Mouse (Mus musculus) cerebellum, adult 9-11 months (tissue): ENCODE data around the gene Wdr35.
"Not testable (repeated sequence)": the region's sequence is repeated elsewhere in the genome, so short reads cannot be mapped to it uniquely, and the experiment has no call there.

Source experiments
- DNase-seq: peaks from one replicate; pipeline ENCODE4 v3.0.0; 2022

Wdr35 gene

DNA sequence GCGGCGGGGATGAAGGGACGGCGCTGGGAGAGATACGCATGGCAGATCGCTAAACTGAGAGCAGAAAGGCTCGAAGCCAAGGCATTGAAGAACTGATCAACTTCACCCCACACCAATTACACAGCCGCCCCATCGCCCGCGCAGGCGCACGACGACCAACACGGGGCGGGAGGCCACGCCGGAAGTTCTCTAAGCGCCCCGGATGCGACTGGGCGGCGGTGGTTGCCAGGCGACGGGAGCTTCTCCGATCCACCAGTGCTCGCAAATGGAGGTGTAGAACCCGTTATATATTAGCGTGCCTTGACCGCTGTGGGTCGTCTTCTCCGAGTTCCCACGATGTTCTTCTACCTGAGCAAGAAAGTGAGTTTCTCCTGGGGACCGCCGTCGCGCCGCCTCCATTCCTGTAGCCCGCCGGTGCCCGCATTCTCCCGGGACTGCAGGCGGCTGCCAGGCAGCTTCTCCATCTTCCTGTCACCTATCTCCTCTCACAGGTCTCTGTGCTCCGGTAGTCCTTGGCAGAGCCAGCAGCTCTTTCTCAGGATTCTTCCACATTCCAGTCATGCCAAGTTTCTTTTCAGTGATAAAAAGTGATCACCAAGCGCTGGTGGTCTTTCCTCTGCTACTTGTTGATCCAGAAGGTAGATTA, at the start of gene Wdr35:
TSS of gene Wdr35 (plus strand) at position 73 of the 646 bp plus-strand sequence.
- peak; percentile 91 for DNase-seq

DNA sequence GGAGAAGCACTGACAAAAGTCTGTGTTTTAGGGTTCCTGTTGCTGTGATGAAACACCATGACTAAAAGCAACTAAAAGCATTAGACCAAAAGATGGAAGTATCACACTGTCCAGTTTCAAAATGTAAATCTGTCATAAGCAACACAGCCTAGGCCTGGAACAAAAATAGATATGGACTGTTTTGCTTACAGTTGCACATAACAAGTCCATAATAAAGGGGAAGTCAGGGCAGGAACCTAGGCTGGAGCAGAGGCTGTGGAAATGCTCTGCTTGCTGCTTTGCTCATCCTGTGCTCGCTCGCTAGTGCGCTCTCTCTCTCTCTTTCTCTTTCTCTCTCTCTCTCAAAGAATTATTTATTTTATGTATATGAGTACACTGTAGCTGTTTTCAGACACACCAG, 46.0 kb upstream of the Wdr35 start:
- DNase-seq = no peak

DNA sequence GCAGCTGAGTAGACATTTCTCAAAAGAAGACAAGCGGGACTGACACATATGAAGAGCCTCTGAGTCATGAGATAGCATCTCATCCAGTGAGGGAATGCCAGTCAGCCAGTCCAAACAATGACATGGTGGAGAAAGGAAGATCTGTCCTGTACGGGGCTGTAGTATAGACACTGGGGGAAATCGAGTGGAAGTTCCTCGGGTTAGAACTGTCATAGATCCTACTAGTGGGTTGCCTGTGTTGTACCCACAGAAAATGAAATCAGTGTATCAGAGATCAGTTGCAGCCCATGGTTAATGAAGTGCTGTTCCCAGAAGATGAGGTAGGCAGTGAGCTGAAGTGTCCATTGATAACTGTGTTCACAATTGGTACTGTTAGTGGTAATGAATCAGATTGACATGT, 44.9 kb upstream of the Wdr35 start:
- DNase-seq = no peak

DNA sequence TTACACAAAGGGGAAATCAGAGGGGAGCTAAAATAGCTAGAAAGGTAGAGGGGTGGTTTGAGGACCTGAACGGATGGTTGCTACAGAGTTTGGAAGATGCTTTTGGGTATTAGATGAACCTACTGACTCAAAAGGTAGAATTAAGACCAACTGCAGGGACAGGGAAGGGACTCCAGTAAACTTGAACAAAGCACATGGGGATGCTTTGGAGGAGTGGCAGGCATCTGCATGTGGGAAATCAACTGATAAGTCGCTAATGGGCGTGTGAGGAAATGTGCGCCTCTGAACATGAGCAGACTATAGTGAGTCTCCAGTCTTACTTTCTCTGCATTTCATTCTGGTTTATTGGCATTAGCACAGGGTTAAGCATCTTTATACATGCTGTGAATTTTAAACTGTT, 42.6 kb upstream of the Wdr35 start:
- no peak for DNase-seq

DNA sequence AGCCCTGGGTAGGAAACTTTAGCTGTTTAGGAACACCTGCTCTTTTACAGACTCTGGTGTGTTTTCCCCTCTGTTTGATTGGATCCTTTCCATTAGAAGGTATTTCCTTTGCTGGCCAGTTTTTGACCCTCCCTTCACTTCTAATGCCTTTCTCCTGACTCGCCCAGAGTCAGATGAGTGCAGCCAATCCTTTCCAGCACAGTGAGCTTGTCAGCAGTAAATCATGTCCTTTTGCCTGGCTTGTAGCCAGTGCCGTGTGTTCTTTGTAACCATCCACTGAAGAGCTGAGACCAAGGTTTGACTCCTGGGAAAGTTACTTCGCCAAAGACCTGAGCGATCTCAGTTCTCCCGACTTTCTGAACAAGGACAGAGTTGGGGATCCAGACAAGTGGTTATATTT, 38.3 kb upstream of the Wdr35 start:
- DNase-seq = no peak

DNA sequence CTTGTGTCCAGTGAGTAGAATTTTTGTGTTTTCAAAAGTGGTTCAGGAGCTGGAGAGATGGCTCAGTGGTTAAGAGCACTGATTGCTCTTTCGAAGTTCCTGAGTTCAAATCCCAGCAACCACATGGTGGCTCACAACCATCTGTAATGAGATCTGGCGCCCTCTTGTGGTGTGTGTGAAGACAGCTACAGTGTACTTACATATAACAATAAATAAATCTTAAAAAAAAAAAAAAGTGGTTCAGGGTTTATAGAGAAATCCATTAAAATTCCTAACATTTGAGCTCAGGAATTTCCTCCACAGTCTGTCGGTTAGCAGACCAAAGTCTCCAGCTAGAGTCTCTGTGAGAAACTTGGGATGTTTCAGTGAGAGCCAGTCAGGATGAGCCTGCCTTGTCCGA, 37.5 kb upstream of the Wdr35 start:
- DNase-seq = not testable (repeated sequence)

DNA sequence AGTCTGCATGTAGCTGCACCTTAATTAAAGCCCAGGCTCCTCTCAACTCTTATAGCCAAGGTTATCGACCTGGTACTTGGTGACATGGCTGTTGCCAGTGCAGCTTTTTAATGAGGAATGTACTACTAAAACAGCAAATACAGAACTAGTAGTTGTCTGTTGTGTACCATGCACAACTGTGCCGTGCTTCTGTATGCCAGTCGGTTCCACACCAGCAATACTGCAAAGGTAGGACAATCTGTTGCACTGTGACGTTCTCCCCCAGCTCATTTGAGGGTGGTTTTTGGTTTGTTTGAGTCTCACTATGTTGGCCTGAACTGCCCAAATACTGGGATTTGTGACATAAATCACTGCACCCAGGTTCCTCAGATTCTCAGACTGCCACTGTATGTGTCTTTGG, 34.2 kb upstream of the Wdr35 start:
- DNase-seq = no peak

DNA sequence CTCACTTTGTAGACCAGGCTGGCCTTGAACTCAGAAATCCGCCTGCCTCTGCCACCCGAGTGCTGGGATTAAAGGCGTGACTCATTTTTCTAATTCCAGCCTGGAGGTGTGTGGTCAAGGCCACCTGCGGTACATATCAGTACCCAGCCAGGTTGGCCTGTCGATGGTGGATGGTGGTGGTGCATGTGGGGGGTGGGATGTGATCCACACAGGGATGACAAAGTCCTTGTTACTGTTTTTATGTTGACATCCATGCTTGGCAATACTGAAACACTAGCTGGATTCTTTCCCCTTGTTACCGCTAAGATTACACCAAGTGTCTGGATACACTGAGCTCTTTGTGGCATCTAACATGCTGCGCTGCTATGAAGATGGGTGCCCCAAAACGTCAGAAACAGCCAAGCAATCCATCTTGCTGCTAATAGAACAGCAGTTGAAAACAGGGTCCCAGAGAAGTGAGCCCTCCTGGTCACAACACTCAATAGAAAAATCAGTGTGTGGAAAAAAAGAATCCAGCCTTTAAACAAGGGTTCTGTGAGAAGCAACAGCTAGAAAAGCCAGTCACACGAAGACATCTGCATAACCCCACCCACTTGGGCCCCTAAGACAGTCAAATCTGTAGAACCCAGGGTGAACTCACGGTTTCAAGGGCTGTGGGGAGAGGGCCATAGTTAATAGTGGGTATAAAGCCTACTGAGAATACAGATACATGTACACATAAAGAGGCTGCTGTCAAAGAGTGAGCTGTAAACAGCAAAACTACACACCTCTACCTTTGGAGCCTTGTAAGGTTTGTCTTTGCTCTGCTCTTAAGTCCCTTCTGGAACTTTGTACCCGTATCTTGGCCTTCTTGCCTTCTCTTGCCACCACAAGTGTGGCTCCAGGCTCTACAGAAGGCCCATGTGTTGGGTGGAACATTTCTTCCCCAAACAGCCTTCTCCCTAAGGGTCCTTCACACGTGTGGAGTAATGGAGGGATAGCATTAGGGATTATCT, 33.4 kb upstream of the Wdr35 start:
- no peak for DNase-seq

DNA sequence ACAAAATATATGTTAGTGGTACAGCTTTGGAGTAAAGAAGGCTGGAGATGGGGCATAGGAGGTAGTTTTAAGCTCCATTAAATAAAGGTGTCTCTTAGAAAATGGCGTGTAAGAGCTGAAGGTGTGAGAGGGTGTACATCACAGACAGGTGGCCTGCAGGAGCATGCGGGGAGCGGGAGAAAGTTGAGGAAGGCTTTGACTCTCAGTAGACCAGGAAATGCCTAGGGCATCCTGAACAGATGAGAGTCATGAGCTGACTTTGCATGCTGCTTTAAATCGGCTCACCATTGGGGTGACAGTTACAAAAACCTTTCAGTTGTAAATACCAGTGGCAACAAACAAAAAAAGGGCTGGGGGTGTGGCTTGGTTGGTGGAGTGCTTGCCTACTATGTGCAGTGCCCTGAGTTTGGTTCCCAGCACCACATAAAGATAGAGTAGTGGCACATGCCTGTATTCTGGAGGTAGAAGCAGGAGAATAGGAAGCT, 32.5 kb upstream of the Wdr35 start:
- no peak for DNase-seq

DNA sequence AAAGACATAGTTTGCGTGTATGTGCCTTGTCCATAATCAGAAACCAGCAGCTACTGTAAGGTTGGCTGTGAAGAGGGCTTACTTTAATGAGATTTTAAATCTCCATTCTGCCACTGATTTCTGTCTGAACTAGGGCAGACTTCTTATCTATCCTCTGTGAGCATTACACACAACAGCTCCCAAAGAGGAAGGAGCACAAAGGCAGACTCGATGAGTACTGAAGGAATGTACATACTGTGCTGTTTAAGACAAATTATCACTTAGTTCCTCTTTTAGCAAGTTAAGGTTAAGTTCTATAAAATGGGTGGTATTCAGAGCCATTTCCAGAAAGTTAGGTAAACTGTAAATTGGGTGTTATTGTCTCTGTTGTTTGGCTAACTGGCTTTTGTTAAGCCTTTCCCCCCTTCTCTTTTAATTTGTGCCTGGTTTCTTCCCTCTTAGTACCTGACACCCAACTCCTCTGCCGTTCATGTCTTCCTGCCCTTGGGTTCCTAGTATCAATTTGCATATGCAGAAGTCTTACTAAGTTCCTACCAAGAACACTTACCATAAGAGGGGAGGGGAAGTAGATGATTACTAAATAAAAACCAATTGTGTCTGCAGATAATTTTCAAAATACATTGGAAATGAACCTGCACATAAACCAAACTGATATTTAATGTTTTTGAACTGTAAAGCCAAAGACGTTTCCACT, 31.8 kb upstream of the Wdr35 start:
- DNase-seq = no peak

DNA sequence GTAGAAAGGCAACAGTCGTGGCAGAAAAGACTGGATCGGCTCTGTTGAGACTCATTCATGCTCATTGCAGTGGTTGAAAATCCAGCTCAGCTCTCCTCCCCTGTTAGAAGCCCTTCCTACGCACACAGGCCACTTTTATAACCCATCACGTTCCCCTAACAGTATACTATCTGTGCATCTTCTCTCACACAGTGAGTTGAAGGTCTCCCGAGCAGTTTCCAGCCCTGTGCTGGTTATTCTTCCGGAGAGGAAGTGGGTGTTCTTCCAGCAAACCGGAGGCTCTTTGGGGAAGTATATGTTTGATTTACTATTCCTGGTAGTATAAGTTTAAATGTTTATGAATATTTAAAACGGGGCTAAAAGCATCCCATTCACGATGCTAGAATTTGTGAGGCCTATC, 26.5 kb upstream of the Wdr35 start:
- no peak for DNase-seq

DNA sequence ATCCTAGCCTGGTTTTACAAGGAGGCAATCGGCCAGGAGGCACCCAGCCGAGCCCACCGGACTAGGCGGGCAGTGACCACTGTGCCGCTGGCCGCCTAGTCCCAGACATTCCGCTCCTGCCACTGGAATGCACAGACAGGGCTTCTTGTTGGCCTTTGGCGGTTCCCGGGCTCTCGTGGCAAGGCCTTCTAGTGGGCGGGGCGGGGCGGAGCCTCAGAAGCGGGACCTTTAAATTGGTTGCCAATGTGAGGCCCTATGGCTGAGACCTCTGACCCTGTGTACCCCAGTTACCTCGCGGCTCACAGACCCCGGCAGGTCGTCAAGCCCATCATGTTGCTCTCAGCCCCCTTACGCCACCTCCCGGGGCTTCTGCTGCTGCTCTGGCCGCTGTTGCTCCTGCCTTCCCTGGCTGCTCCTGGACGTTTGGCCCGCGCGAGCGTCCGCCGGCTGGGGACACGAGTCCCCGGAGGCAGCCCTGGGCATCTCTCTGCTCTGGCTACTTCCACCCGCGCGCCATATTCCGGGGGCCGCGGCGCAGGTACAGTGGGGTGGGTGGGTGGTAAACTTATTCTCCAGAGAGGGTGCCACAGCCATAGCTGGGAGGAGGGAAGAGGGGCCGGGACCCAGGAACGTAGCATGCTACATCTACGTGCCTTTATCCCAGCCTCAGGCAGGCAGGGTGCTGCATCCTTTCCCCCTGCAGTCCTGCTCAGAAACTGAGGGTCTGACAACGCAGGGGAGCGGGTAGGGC, 25.8 kb upstream of the Wdr35 start, which contains the start of gene Matn3:
TSS of gene Matn3 (plus strand) at position 216 of the 751 bp plus-strand sequence.
- peak; percentile 30 for DNase-seq

DNA sequence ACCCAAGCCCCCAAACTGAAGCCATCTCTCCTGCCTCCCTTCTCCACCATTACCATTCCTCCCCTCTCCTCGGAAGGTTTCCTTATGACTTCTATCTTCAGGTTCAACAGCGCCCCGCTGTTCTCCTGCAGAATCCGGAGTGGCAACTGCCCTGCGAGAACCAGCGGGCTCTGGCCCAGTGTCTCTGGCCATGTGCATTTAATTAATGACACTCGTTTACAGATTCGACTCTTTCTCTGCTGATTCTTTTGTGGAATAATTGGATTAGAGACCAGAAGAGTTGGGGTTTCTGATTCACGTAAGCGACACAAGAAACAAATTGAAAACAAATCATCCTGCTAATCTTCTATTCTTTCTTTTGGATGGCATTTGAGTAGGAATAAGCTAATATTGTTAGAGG, 20.6 kb upstream of the Wdr35 start:
- DNase-seq = no peak

DNA sequence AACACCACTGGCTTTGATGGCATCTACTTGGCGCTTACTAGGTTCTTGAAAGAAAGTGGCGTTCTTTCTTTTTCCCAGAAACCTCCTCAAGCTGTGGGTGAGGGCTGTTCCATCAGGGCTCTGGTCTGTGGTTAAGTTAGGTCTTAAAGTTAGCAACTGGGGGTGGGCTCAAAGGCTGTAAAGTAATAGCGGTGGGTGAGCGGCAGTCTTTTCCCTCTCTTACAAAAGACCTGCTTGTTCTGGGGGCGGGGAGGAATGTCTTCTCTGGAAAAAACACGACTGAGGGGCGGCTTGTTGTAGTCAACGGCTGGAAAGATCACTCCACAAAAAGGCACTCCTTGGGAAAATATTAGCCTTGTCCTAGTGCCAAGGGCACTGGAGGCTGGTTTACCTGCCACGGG, 19.5 kb upstream of the Wdr35 start:
- DNase-seq = no peak

DNA sequence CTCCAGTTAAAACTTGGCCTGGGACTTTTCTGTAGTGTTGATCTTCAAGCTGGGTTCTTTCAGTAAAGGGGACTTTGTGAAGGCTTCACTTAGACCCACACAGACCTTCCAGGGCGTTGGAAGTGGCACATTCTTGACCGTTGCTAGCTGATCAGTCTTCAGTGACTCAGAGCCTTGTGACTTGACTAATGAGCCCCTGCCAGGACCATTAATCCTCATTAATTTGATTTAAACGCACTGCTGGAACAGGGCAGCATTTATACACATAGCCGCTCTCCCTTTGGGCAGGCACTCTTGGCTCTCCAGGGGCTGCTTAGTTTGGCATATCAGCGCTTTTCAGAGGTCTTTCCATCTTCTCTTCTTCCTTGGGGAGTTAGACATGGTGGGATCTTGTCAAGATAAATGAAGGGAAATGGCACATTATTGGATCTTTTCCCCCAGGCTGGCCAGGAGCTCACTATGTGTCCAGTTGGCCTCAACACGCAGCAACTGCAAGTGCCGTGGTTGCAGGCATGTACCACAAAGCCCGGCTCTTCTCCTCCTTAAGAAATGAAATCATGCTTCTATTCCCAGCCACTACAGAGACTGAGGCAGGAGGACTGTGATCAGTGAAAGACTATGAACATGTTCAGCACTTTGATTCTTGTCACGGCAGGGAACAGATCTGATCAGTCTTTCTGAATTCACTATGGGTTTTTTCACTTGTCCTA, 11.9 kb upstream of the Wdr35 start:
- no peak for DNase-seq

DNA sequence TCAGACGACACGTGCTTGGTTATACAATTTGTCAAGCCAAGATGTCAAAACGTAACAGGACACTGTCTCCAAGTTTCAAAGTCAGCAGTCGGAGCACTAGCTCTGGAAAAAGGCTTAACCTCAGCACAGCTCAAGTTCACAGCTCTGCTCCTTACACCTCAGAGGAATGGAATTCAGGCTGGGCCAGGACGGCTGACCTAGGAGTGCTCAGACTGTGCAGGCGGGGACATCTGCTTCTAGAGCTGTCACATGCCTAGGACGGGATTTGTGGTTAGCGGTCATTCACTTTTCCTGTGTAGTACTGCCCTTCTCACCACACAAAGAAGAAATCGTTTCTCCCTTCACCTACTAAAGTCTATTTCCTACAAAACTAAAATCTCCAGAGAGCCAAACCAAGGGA, 3.9 kb upstream of the Wdr35 start:
- no peak for DNase-seq

DNA sequence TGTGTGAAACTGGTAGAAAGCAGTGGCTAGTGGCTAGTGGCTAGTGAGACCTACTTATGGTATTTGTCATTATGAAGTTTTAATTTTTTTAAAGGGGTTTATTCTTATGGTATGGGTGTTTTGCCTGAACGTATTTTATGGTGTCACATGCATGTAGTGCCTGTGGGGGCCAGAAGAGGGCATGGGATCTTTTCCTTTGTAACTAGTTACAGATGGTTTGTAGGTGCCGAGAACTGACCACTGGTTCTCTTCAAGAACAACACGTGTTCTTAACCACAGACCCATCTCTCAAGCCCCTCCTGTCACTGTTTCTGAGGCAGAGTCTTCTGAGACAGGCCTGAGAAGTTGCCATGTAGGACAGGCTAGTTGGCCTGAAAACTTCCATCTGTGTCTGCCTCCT, 1.4 kb downstream of the Wdr35 start:
- DNase-seq = no peak

DNA sequence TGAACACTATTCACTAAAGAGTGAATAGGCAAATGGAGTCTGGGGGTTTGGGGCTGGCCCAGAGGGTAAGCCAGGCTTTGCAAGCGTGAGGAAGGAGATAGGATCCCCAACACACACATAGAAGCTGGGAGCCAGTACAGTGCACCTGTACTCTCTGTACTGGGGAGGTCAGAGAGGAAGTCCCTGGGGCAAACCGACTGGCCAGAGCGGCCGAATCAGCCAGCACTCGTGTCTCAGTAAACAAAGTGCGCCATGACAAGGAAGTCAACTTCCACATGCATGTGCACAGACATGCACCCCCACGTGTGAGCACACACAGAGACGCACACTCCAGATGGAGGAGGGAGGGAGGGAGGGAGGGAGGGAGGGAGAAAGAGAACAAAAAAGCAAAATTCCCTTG, 19.5 kb downstream of the Wdr35 start:
- DNase-seq = no peak

DNA sequence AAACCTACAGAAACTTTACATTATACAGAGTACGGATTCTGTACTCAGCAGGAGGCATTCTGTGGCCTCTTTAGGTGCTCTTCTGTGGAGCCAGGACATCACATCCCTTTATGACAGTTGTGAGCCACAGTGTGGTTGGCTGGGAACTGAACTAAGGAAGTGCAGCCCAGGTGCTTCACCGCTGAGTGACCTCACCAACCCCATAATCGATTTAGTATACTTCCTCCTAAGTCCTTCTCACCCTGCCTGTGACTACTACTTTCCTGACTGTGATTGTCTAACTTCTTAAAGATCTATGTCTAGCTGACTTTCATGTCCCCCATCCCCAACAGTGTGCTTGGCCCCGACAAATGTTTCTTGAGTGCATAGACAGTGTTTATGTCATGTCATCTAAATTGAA, 24.6 kb downstream of the Wdr35 start:
- DNase-seq = no peak

DNA sequence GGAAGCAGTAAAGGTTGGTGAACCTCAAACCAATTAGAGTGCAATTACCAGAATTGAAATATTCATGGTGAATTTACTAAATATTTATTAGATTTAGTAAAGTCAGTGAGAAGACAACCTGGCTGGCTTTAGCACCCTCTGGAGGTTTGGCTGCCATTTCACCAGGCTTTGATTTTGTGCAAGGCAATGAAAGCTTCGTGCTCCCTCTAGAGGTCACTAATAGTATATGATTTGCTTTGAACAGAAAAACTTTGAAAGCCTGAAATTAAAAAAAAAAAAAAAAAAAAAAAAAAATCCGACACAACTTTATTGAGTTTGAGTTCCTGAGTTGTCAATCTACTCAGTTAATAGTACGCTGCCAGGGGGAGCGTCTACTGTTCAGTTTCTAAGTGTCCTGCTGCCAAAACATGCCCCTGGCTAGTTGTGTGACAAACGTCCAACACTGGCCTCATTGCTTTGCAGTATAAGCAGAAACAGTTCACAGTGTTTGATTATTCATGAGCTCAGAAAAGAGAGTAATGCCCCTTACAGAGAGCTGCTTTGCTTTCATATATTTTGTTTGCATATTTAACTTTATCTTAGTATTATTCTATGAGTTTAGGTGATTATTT, 28.5 kb downstream of the Wdr35 start:
- DNase-seq = peak; percentile 64

DNA sequence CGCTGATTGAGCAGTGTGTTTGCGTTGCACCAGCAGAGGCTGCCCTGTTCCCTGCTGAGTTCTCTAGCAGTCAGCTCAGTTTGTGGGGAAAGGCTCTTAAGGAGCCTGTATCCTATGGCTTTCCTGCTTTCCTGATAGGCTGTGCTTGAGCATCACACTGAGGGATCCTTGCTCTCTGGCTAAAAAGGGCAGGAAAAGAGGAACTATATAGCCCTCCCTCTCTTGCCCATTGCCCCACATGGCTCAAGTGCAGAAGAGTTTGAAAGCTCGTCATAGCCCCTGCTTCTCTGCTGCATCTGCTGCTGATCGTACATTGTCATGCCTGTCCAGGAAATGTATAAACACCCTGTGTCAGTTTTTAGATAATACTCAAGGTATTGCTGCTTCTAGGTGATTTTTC, 33.5 kb downstream of the Wdr35 start:
- DNase-seq = no peak

DNA sequence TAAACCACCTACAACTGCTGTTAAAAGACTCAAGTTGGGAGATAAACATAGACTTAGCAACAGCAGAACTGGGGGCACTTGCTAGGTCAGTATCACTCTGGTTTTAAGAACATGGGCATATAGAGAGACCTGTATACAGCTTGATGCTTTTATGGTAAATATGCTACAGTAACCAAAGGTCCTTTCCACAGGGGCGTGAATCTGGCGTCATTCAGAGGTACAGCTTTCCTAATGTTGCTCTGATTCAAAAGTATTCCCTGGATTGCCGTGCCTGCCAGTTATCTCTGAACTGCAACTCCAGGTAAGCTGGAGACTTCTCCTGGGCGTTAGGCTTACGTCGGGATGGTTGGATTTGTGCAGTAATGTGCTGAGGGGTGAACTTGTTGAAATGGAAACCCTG, 34.1 kb downstream of the Wdr35 start:
- no peak for DNase-seq
